Mouse (Mus musculus) forebrain, postnatal 0 days (tissue): Measurements from ENCODE around the gene Gstt3. TPM values are rescaled to one million over a fixed set of nuclear protein-coding genes. Genes with fewer than 3 reads are reported as not detected.

Experiments used
- ATAC-seq: fragments of 200-750 bp; cut with Nextera tagmentation; 2 replicates; pipeline ENCODE4 v1.8.0; 2017; ENCODE audit warnings: mild to moderate bottlenecking, moderate library complexity
- DNase-seq: peaks from one replicate; pipeline ENCODE4 v3.0.0-alpha.2; 2015
- H3K27ac ChIP-seq: fragments of 300-500 bp; sonication (generic); 2 replicates; pipeline ENCODE4 v1.5.1; 2014; ENCODE audit warnings: low read depth, mild to moderate bottlenecking, antibody characterized with exemption, low read length, moderate library complexity, mixed read lengths
- H3K27me3 ChIP-seq: fragments of 300-500 bp; sonication (generic); 2 replicates; pipeline ENCODE4 v1.6.1; 2014; ENCODE audit warnings: mild to moderate bottlenecking, low read length, mixed read lengths; ENCODE audit not compliant: insufficient read depth
- H3K36me3 ChIP-seq: fragments of 300-500 bp; sonication (generic); 2 replicates; pipeline ENCODE4 v1.6.1; 2014; ENCODE audit warnings: mild to moderate bottlenecking, moderate library complexity; ENCODE audit not compliant: insufficient read depth
- H3K4me1 ChIP-seq: fragments of 300-500 bp; sonication (generic); 2 replicates; pipeline ENCODE4 v1.6.1; 2014; ENCODE audit warnings: antibody characterized with exemption; ENCODE audit not compliant: insufficient read depth
- H3K4me2 ChIP-seq: fragments of 300-500 bp; sonication (generic); 2 replicates; pipeline ENCODE4 v1.6.1; 2014; ENCODE audit warnings: low read depth, mild to moderate bottlenecking, moderate library complexity
- H3K4me3 ChIP-seq: fragments of 300-500 bp; sonication (generic); 2 replicates; pipeline ENCODE4 v1.5.1; 2014; ENCODE audit warnings: low read depth, low read length, mixed read lengths
- H3K9ac ChIP-seq: fragments of 300-500 bp; sonication (generic); 2 replicates; pipeline ENCODE4 v1.6.1; 2014; ENCODE audit warnings: mild to moderate bottlenecking
- H3K9me3 ChIP-seq: fragments of 300-500 bp; sonication (generic); 2 replicates; pipeline ENCODE4 v1.6.1; 2016; ENCODE audit warnings: low read length
- CTCF ChIP-seq: sonication (generic); IDR thresholded peaks from 2 replicates; pipeline ENCODE4 v1.5.1; 2016; ENCODE audit warnings: antibody characterized with exemption, control low read depth, low read depth
- WGBS: fragments of 180-500 bp; shearing (Covaris S2); extraction: QIAGEN DNeasy Blood & Tissue Kit; methylation state at CpG from one replicate; pipeline ENCODE4 v1.1.7; 2014; 5-methylcytosine and 5-hydroxymethylcytosine counted together
- polyA plus RNA-seq: library from polyadenylated mRNA; unstranded; fragments of >200 nt; fragmentation: Nextera tagmentation; extraction: Ambion mirVana; gene quantifications from 2 replicates; pipeline ENCODE4 v1.2.1, GENCODE M21; 2015
- total RNA-seq: library from RNA; depleted of rRNA; stranded (reverse); fragments of >200 nt; gene quantifications from 2 replicates; pipeline ENCODE4 v1.2.3, GENCODE M21; 2014

The Gstt3 gene
- total and polyA plus RNA-seq, 2 experiments from 2014 or later: 1.7 to 2.2 TPM

DNA sequence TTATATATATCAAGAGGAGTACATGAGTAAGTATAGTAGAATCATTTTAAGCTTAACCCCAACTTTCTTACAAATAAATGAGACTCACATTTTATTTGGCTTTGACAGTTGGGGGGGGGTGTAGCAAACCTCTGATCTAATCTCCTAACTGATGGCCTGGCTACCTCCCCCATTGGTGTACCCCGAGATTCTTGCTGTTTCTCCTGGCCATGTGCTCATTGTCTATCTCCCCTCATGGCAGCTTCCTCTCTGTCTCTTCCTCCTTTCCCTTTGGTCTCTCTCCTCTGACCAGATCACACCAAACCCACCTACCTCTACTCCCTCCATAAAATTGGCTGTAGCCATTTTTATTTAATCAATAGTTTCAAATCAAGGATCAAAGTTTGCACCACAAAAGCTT, 42.6 kb upstream of the Gstt3 start:
- H3K9ac ChIP-seq: no peak overlapping the region
- H3K36me3 ChIP-seq: no peaks in the 10 kb centered on the region
- H3K27me3 ChIP-seq: no peaks in the 10 kb centered on the region
- no peak for ATAC-seq
- H3K4me3 ChIP-seq: no peak overlapping the region
- no peak overlapping the region for H3K4me2 ChIP-seq
- DNase-seq: no peak
- no peak overlapping the region for H3K27ac ChIP-seq
- no peaks in the 10 kb centered on the region for H3K4me1 ChIP-seq
- no peak for TF ChIP-seq CTCF
- H3K9me3 ChIP-seq: no peaks in the 10 kb centered on the region
- 87% methylated on average over 1 of the region's 1 CpGs for WGBS

DNA sequence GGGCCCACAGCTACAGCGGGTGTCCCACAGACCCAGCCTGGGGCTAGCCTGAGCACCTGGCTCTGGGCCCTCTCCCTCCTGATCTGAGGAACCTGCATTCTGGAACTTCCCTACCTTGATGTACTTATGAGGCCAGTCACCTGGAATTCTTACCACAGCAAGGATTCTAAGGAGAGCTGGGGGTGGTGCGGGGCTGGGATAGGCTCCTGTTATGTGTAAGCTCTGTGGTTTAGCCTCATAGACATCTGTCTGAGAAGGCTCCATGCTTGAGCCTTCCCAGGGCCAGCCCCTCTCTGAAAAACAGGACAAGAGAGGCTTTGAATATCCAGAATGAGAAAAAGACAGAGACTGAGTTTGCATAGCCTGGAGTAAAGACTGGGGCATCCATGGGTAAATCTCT, 41.2 kb upstream of the Gstt3 start, which contains the start of gene Gstt4:
Gene Gstt4, minus strand, starts transcription at position 101 of the 400 bp plus-strand sequence.
- H3K36me3 ChIP-seq: no peaks in the 10 kb centered on the region
- no peaks in the 10 kb centered on the region for H3K9me3 ChIP-seq
- H3K9ac ChIP-seq: no peak within 1 kb of the TSS
- no peaks in the 10 kb centered on the region for H3K27me3 ChIP-seq
- H3K4me3 ChIP-seq: no peak within 1 kb of the TSS
- ATAC-seq (no peak), DNase-seq (no peak)
- TF ChIP-seq CTCF: no peak
- 100% methylated on average over 2 of the region's 2 CpGs for WGBS
- no peak within 1 kb of the TSS for H3K4me2 ChIP-seq
- H3K27ac ChIP-seq: no peak within 1 kb of the TSS
- no peaks in the 10 kb centered on the region for H3K4me1 ChIP-seq

DNA sequence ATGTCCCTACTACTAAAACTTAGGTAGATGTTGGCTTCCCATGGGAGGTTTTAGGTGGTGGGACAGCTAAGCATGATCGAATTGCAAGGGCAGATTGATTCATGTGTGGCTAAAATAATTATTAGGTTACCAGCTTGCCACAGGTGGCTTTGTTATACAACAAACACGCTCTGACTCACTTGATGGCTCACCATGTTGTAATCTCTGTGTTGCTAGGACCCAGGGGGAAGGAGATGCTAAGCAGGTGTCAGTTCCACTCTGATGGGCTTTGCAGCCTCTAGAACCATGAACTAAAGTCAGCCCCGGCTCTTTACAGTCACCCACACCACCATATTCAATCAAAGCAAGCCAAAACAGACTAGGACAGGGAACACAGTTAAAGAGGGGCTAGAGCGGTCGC, 38.7 kb upstream of the Gstt3 start:
- Histone ChIP-seq H3K9me3 (no peaks in the 10 kb centered on the region), H3K4me1 (no peaks in the 10 kb centered on the region), H3K9ac (no peak overlapping the region), H3K4me2 (no peak overlapping the region), H3K4me3 (no peak overlapping the region), H3K36me3 (no peaks in the 10 kb centered on the region), H3K27me3 (no peaks in the 10 kb centered on the region), H3K27ac (no peak overlapping the region)
- ATAC-seq: no peak
- TF ChIP-seq CTCF: no peak
- no peak for DNase-seq
- WGBS: 83% methylated on average over 5 of the region's 5 CpGs

DNA sequence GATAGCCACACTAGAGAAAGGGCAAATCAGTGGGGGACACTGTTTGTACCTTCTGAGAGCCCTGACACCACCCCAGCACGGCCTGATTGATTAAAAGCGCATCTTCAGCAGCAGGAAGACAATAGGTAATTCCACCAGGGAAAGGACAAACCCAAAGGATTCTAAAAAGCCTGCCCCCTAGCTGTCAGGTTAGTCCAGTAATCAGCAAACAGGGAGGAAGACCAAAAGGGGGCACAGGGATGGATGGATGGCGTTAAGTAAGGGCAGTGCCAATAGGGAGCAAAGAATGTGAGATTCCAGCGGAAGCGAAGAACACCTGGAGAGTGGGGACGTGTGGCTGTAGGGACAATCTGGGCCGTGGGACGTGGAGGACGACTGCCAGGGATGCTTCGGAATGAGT, 37.4 kb upstream of the Gstt3 start:
- 67% methylated on average over 10 of the region's 10 CpGs for WGBS
- H3K9me3 ChIP-seq: no peaks in the 10 kb centered on the region
- no peaks in the 10 kb centered on the region for H3K27me3 ChIP-seq
- ATAC-seq (no peak), DNase-seq (no peak)
- no peak overlapping the region for H3K27ac ChIP-seq
- no peak overlapping the region for H3K4me2 ChIP-seq
- no peak for TF ChIP-seq CTCF
- no peaks in the 10 kb centered on the region for H3K36me3 ChIP-seq
- H3K4me3 ChIP-seq: no peak overlapping the region
- H3K9ac ChIP-seq: no peak overlapping the region
- no peaks in the 10 kb centered on the region for H3K4me1 ChIP-seq

DNA sequence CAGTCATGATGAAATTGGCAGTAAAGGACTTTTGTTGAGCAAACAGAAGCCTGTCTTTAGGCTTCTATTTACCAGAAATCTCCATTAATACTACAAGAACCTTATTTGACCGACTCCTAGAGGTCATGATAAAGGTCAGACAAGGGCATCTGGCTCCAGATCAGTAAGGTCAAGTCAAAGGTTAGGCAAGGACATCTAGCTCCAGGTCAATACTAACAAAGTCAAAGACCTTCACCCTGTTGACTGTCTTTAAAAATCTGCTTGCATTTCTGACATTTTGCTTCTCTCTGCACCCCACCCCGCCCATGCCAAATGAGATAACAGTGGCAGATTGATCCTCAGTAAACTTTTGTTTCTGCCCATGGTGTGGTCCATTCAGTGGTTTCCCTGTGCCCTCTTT, 23.0 kb upstream of the Gstt3 start:
- no peaks in the 10 kb centered on the region for H3K9me3 ChIP-seq
- no peaks in the 10 kb centered on the region for H3K36me3 ChIP-seq
- H3K4me2 ChIP-seq: no peak overlapping the region
- TF ChIP-seq CTCF: no peak
- H3K27ac ChIP-seq: no peak overlapping the region
- 79% methylated on average over 2 of the region's 2 CpGs for WGBS
- ATAC-seq: no peak
- no peaks in the 10 kb centered on the region for H3K27me3 ChIP-seq
- H3K4me3 ChIP-seq: no peak overlapping the region
- DNase-seq: no peak
- no peaks in the 10 kb centered on the region for H3K4me1 ChIP-seq
- no peak overlapping the region for H3K9ac ChIP-seq

DNA sequence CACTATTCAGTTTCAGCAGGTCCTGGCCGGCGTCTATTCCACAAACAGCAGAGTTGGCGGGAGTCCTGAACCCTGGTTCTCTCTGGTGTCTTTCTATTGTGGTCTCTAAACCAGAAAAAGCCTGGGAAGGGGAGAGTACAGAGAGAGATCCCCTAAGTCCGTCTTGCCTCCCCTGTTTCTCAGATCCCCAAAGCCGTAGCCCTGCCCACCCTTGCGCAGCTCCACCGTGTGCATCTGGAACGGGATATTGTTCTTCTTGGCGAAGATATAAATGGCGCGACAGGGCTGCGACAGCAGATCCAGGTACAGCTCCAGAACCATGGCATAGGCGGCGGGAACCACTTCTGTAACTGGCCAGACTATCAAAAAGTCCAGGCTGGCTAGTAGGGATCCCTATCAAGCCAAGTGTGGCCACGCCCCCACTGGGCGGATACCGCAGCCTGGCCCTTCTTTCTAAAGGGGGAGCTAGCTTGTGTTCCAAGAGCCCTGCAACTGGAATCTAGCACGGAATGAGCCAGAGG, 17.0 kb upstream of the Gstt3 start, which contains the start of gene Gstt1:
Gene Gstt1, minus strand, starts transcription at position 409 of the 521 bp plus-strand sequence.
- no peaks in the 10 kb centered on the region for H3K9me3 ChIP-seq
- peak; percentile 58 for ATAC-seq
- peak; percentile 40 for DNase-seq
- no peaks in the 10 kb centered on the region for H3K27me3 ChIP-seq
- peak within 1 kb of the TSS; percentile 45 for H3K27ac ChIP-seq
- peak; percentile 9; the same call in 1 of the 2 replicates for TF ChIP-seq CTCF
- H3K4me2 ChIP-seq: peak within 1 kb of the TSS; percentile 65
- no peaks in the 10 kb centered on the region for H3K36me3 ChIP-seq
- H3K9ac ChIP-seq: peak within 1 kb of the TSS; percentile 51
- peak within 1 kb of the TSS; percentile 40 for H3K4me3 ChIP-seq
- WGBS: 1% methylated on average over 18 of the region's 18 CpGs
- 0 out of 2 replicates have a peak, but pooled peaks cover 9% of the 10 kb centered on the region for H3K4me1 ChIP-seq

DNA sequence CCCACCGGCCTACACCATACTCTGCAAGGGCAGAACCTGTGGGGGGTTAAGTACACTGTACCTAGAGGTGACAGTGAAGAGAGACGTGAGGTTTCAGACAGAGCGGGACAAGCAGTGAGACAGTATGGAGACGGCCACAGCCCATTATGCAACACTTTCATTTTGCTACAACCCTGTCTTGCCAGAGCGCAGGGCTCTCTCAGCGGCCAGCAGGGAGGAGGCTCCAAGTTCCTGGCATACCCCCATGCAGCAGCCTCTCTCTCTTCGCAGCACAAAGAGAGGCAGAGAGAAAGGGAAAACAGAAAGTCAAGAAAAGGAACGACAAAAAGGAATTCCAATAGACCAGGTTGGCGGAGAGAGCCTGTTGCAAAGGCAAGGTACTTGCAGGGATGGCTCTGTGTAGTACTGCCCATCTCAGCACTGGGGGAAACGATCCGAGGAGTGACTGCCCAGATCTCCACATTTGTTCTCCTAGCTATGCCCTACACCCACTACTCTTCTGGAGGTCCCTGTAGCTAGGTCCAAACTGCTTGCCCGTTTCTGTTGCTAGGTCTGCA, 16.5 kb upstream of the Gstt3 start:
- no peak for TF ChIP-seq CTCF
- no peaks in the 10 kb centered on the region for H3K9me3 ChIP-seq
- peak overlapping the region; percentile 51 for H3K9ac ChIP-seq
- no peaks in the 10 kb centered on the region for H3K27me3 ChIP-seq
- ATAC-seq: peak; percentile 68
- H3K36me3 ChIP-seq: no peaks in the 10 kb centered on the region
- DNase-seq: peak; percentile 50
- H3K27ac ChIP-seq: peak overlapping the region; percentile 45
- WGBS: 0% methylated on average over 11 of the region's 12 CpGs
- peak overlapping the region; percentile 40 for H3K4me3 ChIP-seq
- peak overlapping the region; percentile 65 for H3K4me2 ChIP-seq
- 0 out of 2 replicates have a peak, but pooled peaks cover 9% of the 10 kb centered on the region for H3K4me1 ChIP-seq
